In the genomic region with DNA sequence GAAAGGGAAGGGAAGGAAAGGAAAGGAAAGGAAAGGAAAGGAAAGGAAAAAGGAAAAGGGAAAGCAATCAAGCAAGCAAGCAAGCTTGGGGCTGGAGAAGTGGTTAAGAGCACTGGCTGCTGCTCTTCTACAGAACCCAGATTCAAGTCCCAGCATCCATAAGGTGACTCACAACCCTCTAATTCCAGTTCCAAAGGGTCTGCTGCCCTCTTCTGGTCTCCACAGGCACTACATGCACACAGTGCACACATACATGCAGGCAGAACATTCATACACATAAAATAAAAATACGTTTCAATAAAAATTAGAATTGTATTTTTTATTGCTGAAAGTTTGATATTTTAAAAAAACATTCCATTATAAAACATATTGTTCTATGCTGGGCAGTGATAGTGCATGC, we compare ENCODE assay signal across 9 mouse cellular contexts. TPM values are rescaled to one million over a fixed set of nuclear protein-coding genes. Genes with fewer than 3 reads are reported as not detected.
DNase-seq lines count a peak whose midpoint lies in the region; ATAC-seq and TF ChIP-seq lines count a peak whose summit lies in the region.
"Had no signal": no experiment of that assay in that cellular context is flagged by ENCODE, and none has a peak within 500 bp of the region (broad histone marks: within the 10 kb centered on the region; RNA-seq: fewer than 3 reads in every experiment).

No protein-coding gene starts in this region.

- H3K9me3 ChIP-seq in kidney, embryonic 14.5 days (ENCODE audit: control insufficient read depth, low read length), result no peaks in the 10 kb centered on the region
- no peaks in the 10 kb centered on the region for H3K9me3 ChIP-seq in MEL (replicated peaks; ENCODE audit: insufficient read depth, low read length)
- no peaks in the 10 kb centered on the region for H3K9me3 ChIP-seq in hindbrain, embryonic 12.5 days (replicated peaks)
- H3K9me3 ChIP-seq: limb, embryonic 13.5 days had no signal

- peak; percentile 88 for TF ChIP-seq RAD21 in MEL (IDR thresholded peaks at IDR 0.05; ENCODE audit: low read depth, low read length)

- H3K27ac ChIP-seq in kidney, embryonic 14.5 days (ENCODE audit: low read depth, low read length), result no peak overlapping the region
- no peak overlapping the region for H3K27ac ChIP-seq in MEL (ENCODE audit: control insufficient read depth, low read depth, low read length)
- no peak overlapping the region for H3K27ac ChIP-seq in thymus, adult 2 months (ENCODE audit: control insufficient read depth, insufficient read depth, low read length)
- no peak overlapping the region for H3K27ac ChIP-seq in hindbrain, embryonic 12.5 days
- H3K27ac ChIP-seq: limb, embryonic 13.5 days had no signal

- TF ChIP-seq EP300 in MEL (IDR thresholded peaks at IDR 0.05; ENCODE audit: low read depth in 1 of 2, low read length in 2 of 2), result peak; percentile 27 to 29; a peak in 1 of 4 replicates

- TF ChIP-seq POLR2A in MEL (IDR thresholded peaks at IDR 0.05; ENCODE audit: control insufficient read depth in 1 of 2, insufficient read depth in 1 of 2, low read depth in 1 of 2, low read length in 2 of 2, poor library complexity in 1 of 2), result no peak
- no peak for TF ChIP-seq POLR2A in thymus, adult 2 months (IDR thresholded peaks at IDR 0.05; ENCODE audit: control insufficient read depth, extremely low read depth, insufficient read depth, low read length, poor library complexity)

- H3K36me3 ChIP-seq in kidney, embryonic 14.5 days (ENCODE audit: control insufficient read depth, insufficient read depth, low read length), result no peaks in the 10 kb centered on the region
- H3K36me3 ChIP-seq in MEL (ENCODE audit: control insufficient read depth in 1 of 2, insufficient read depth in 2 of 2, low read length in 2 of 2), result peaks cover 0 to 13% of the 10 kb centered on the region in 2 experiments; a peak in 2 of 4 replicates
- no peaks in the 10 kb centered on the region for H3K36me3 ChIP-seq in thymus, adult 2 months (ENCODE audit: control insufficient read depth, insufficient read depth, low read length)
- no peaks in the 10 kb centered on the region for H3K36me3 ChIP-seq in hindbrain, embryonic 12.5 days
- H3K36me3 ChIP-seq: limb, embryonic 13.5 days had no signal

- peak; percentile 81 to 88 (median 87) for TF ChIP-seq CTCF in MEL (IDR thresholded peaks at IDR 0.05 in 2 of 3, conservative IDR thresholded peaks at IDR 0.05 in 1 of 3; ENCODE audit: control insufficient read depth in 1 of 3, insufficient read depth in 1 of 3, low read depth in 2 of 3, low read length in 3 of 3, poor library complexity in 1 of 3, severe bottlenecking in 1 of 3)
- no peak for TF ChIP-seq CTCF in thymus, adult 2 months (IDR thresholded peaks at IDR 0.05; ENCODE audit: borderline replicate concordance, control insufficient read depth, extremely low read depth, insufficient read depth, low read length, poor library complexity)

- H3K4me3 ChIP-seq in kidney, embryonic 14.5 days (ENCODE audit: low read length), result no peak overlapping the region
- no peak overlapping the region; a peak in 1 of 4 replicates for H3K4me3 ChIP-seq in MEL (ENCODE audit: control insufficient read depth in 1 of 2, insufficient read depth in 1 of 2, low read depth in 2 of 2, low read length in 2 of 2)
- no peak overlapping the region for H3K4me3 ChIP-seq in thymus, adult 2 months (ENCODE audit: control insufficient read depth, insufficient read depth, low read length)
- no peak overlapping the region for H3K4me3 ChIP-seq in hindbrain, embryonic 12.5 days
- H3K4me3 ChIP-seq: limb, embryonic 13.5 days had no signal

- no peak overlapping the region for H3K9ac ChIP-seq in kidney, embryonic 14.5 days (ENCODE audit: low read depth, low read length)
- H3K9ac ChIP-seq in MEL (ENCODE audit: control insufficient read depth, low read depth, low read length, poor library complexity, severe bottlenecking), result no peak overlapping the region
- no peak overlapping the region for H3K9ac ChIP-seq in hindbrain, embryonic 12.5 days
- H3K9ac ChIP-seq: limb, embryonic 13.5 days had no signal

- H3K4me1 ChIP-seq in kidney, embryonic 14.5 days (ENCODE audit: control insufficient read depth, insufficient read depth, low read length), result 0 out of 2 replicates have a peak, but pooled peaks cover 3% of the 10 kb centered on the region
- peaks cover 5 to 15% of the 10 kb centered on the region in 2 experiments; a peak in 3 of 4 replicates for H3K4me1 ChIP-seq in MEL (ENCODE audit: control insufficient read depth in 1 of 2, insufficient read depth in 2 of 2, low read length in 2 of 2)
- peaks cover 7% of the 10 kb centered on the region for H3K4me1 ChIP-seq in thymus, adult 2 months (replicated peaks; ENCODE audit: control insufficient read depth, insufficient read depth, low read length)
- H3K4me1 ChIP-seq in hindbrain, embryonic 12.5 days, result no peaks in the 10 kb centered on the region

- no peak overlapping the region for H3K4me2 ChIP-seq in kidney, embryonic 14.5 days (replicated peaks; ENCODE audit: low read depth, low read length)
- H3K4me2 ChIP-seq in hindbrain, embryonic 12.5 days (replicated peaks), result no peak overlapping the region
- H3K4me2 ChIP-seq: limb, embryonic 13.5 days had no signal

- DNase-seq in kidney, adult 18-20 months, result peak; percentile 67
- DNase-seq in B cell, adult 2 months, result peak; percentile 67 to 69
- peak; percentile 90 for DNase-seq in MEL (ENCODE audit: low read depth, low spot score)
- peak; percentile 57 to 75 for DNase-seq in cerebellum, postnatal 14 days
- peak; percentile 42 to 52 for DNase-seq in lung, adult 18-20 months
- DNase-seq in thymus, adult 2 months, result peak; percentile 45

- 63% methylated on average over 1 of the region's 1 CpGs for WGBS in kidney, embryonic 14.5 days
- 96% methylated on average over 1 of the region's 1 CpGs for WGBS in thymus, adult 2 months
- 69% methylated on average over 1 of the region's 1 CpGs for WGBS in hindbrain, embryonic 12.5 days

- H3K79me2 ChIP-seq in MEL (ENCODE audit: control insufficient read depth, insufficient read depth, low read length, poor library complexity), result peaks cover 2% of the 10 kb centered on the region; the same call in 1 of the 2 replicates

- no peaks in the 10 kb centered on the region; the same call in 1 of the 2 replicates for H3K27me3 ChIP-seq in kidney, embryonic 14.5 days (ENCODE audit: control insufficient read depth, insufficient read depth, low read length)
- peaks cover 1% of the 10 kb centered on the region in 2 experiments; a peak in 2 of 4 replicates for H3K27me3 ChIP-seq in MEL (ENCODE audit: control insufficient read depth in 1 of 2, insufficient read depth in 2 of 2, low read length in 2 of 2)
- H3K27me3 ChIP-seq in thymus, adult 2 months (ENCODE audit: control insufficient read depth, insufficient read depth, low read length), result no peaks in the 10 kb centered on the region
- no peaks in the 10 kb centered on the region; the same call in 1 of the 2 replicates for H3K27me3 ChIP-seq in hindbrain, embryonic 12.5 days

- ATAC-seq in kidney, embryonic 14.5 days (ENCODE audit: low FRiP score, low TSS enrichment), result no peak
- no peak for ATAC-seq in hindbrain, embryonic 12.5 days (ENCODE audit: low FRiP score)

TF ChIP-seq in MEL, 35 proteins besides CTCF, POLR2A, EP300 and RAD21 (continues in another document):
- TF ChIP-seq MAX (IDR thresholded peaks at IDR 0.05; ENCODE audit: low read length), result no peak
- TF ChIP-seq ZKSCAN1 (IDR thresholded peaks at IDR 0.05; ENCODE audit: low read depth, low read length), result no peak
- no peak for TF ChIP-seq POLR2AphosphoS5 (IDR thresholded peaks at IDR 0.05; ENCODE audit: borderline replicate concordance, low read depth, low read length)
- TF ChIP-seq KAT2A (conservative IDR thresholded peaks at IDR 0.05; ENCODE audit: low read depth, low read length), result 0 out of 2 replicates have a peak, but pooled peaks have one; percentile 24
- no peak for TF ChIP-seq GATA1 (IDR thresholded peaks at IDR 0.05; ENCODE audit: low read depth, low read length)

RNA-seq across cellular contexts. Expression of gene Tsga10, which starts 0.8 kb away (rescaled TPM):
- 5.0 and 7.4 TPM in 2 replicates for polyA plus RNA-seq in kidney, embryonic 14.5 days (2014; fragmentation: Nextera tagmentation; extraction: Ambion mirVana)
- total RNA-seq in MEL (2012; rRNA removed), result 0.35 and 0.49 TPM in 2 replicates
- polyA plus RNA-seq in MEL (2012; ENCODE audit: insufficient read depth in 1 of 2, insufficient read length in 2 of 2, low read depth in 1 of 2, low replicate concordance in 2 of 2, missing spikeins in 1 of 2), result under 1 TPM in 1 of 2 experiments, not detected in 1; 0.64 TPM
- polyA plus RNA-seq in thymus, adult 2 months (2012; rRNA removed), result 0.97 and 0.99 TPM in 2 replicates
- 20.3 and 21.5 TPM in 2 replicates for polyA plus RNA-seq in hindbrain, embryonic 12.5 days (2016; fragmentation: Nextera tagmentation; extraction: Ambion mirVana)

RNA-seq across cellular contexts. Expression of gene Lipt1, which starts 4.5 kb away (rescaled TPM):
- polyA plus RNA-seq in kidney, embryonic 14.5 days (2014; fragmentation: Nextera tagmentation; extraction: Ambion mirVana), result 10.0 and 11.0 TPM in 2 replicates
- total RNA-seq in MEL (2012; rRNA removed), result 7.0 and 7.9 TPM in 2 replicates
- 1 to 10 TPM in 1 of 2 experiments, not detected in 1; 7.1 TPM for polyA plus RNA-seq in MEL (2012; ENCODE audit: insufficient read depth in 1 of 2, insufficient read length in 2 of 2, low read depth in 1 of 2, low replicate concordance in 2 of 2, missing spikeins in 1 of 2)
- 1.3 and 1.6 TPM in 2 replicates for polyA plus RNA-seq in thymus, adult 2 months (2012; rRNA removed)
- 8.8 and 8.9 TPM in 2 replicates for polyA plus RNA-seq in hindbrain, embryonic 12.5 days (2016; fragmentation: Nextera tagmentation; extraction: Ambion mirVana)

RNA-seq across cellular contexts. Expression of gene Mitd1, which starts 23.2 kb away (rescaled TPM):
- polyA plus RNA-seq in kidney, embryonic 14.5 days (2014; fragmentation: Nextera tagmentation; extraction: Ambion mirVana), result 27.6 and 36.0 TPM in 2 replicates
- 16.3 and 20.9 TPM in 2 replicates for total RNA-seq in MEL (2012; rRNA removed)
- polyA plus RNA-seq in MEL (2012; ENCODE audit: insufficient read depth in 1 of 2, insufficient read length in 2 of 2, low read depth in 1 of 2, low replicate concordance in 2 of 2, missing spikeins in 1 of 2), result 10 to 100 TPM in 1 of 2 experiments, not detected in 1; 23.0 TPM
- polyA plus RNA-seq in thymus, adult 2 months (2012; rRNA removed), result 13.7 and 20.0 TPM in 2 replicates
- polyA plus RNA-seq in hindbrain, embryonic 12.5 days (2016; fragmentation: Nextera tagmentation; extraction: Ambion mirVana), result 19.1 and 21.7 TPM in 2 replicates

RNA-seq across cellular contexts. Expression of gene Mrpl30, which starts 23.2 kb away (rescaled TPM):
- polyA plus RNA-seq in kidney, embryonic 14.5 days (2014; fragmentation: Nextera tagmentation; extraction: Ambion mirVana), result 269 and 340 TPM in 2 replicates
- 255 and 257 TPM in 2 replicates for total RNA-seq in MEL (2012; rRNA removed)
- polyA plus RNA-seq in MEL (2012; ENCODE audit: insufficient read depth in 1 of 2, insufficient read length in 2 of 2, low read depth in 1 of 2, low replicate concordance in 2 of 2, missing spikeins in 1 of 2), result 100 to 1,000 TPM; 189 to 260 TPM
- polyA plus RNA-seq in thymus, adult 2 months (2012; rRNA removed), result 47.2 and 56.4 TPM in 2 replicates
- polyA plus RNA-seq in hindbrain, embryonic 12.5 days (2016; fragmentation: Nextera tagmentation; extraction: Ambion mirVana), result 185 and 220 TPM in 2 replicates

RNA-seq across cellular contexts. Expression of gene Lyg2, which starts 49.2 kb away (rescaled TPM):
- not detected in 2 replicates for polyA plus RNA-seq in kidney, embryonic 14.5 days (2014; fragmentation: Nextera tagmentation; extraction: Ambion mirVana)
- total RNA-seq in MEL (2012; rRNA removed), result not detected in 2 replicates
- not detected for polyA plus RNA-seq in MEL (2012; ENCODE audit: insufficient read depth in 1 of 2, insufficient read length in 2 of 2, low read depth in 1 of 2, low replicate concordance in 2 of 2, missing spikeins in 1 of 2)
- polyA plus RNA-seq in thymus, adult 2 months (2012; rRNA removed), result 0.04 and 0.13 TPM in 2 replicates
- not detected in 2 replicates for polyA plus RNA-seq in hindbrain, embryonic 12.5 days (2016; fragmentation: Nextera tagmentation; extraction: Ambion mirVana)
- polyA plus RNA-seq: limb, embryonic 13.5 days had no signal
